Mouse (Mus musculus): Measurements from ENCODE around the gene Hmg20b.
A peak's percentile ranks its signal among the peaks of the same experiment; 100 is the strongest.

The Hmg20b gene

GRCm38 (mm10) chr10:81349961-81350350 lies 324 bp downstream of the Hmg20b start:
- DNase-seq = no peak

- no peak for DNase-seq
Measured at GRCm38 (mm10) chr10:81349146-81349545, 1.1 kb downstream of the Hmg20b start.

- peak; percentile 69 for DNase-seq
Measured at GRCm38 (mm10) chr10:81346453-81347067, 3.7 kb downstream of the Hmg20b start.

- no peak for DNase-seq
Measured at GRCm38 (mm10) chr10:81345162-81345534, 5.1 kb downstream of the Hmg20b start.

GRCm38 (mm10) chr10:81344421-81345161 lies 5.7 kb downstream of the Hmg20b start:
- no peak for DNase-seq

GRCm38 (mm10) chr10:81342686-81343505 lies 7.4 kb downstream of the Hmg20b start, which contains the start of gene Gipc3:
TSS of gene Gipc3 (minus strand) at chr10:81343266.
- DNase-seq = no peak

GRCm38 (mm10) chr10:81341333-81341949 lies 8.8 kb downstream of the Hmg20b start:
- peak; percentile 70 for DNase-seq

GRCm38 (mm10) chr10:81340551-81341332 lies 9.5 kb downstream of the Hmg20b start:
- no peak for DNase-seq

- no peak for DNase-seq
Measured at GRCm38 (mm10) chr10:81336558-81336957, 13.7 kb downstream of the Hmg20b start.

GRCm38 (mm10) chr10:81335393-81336340 lies 14.6 kb downstream of the Hmg20b start:
- no peak for DNase-seq

GRCm38 (mm10) chr10:81334324-81334723 lies 16.0 kb downstream of the Hmg20b start:
- DNase-seq = no peak

GRCm38 (mm10) chr10:81332277-81332676 lies 18.0 kb downstream of the Hmg20b start:
- no peak for DNase-seq

- DNase-seq = no peak
Measured at GRCm38 (mm10) chr10:81330007-81330406, 20.3 kb downstream of the Hmg20b start.

GRCm38 (mm10) chr10:81329194-81329975 lies 20.9 kb downstream of the Hmg20b start:
- no peak for DNase-seq

- no peak for DNase-seq
Measured at GRCm38 (mm10) chr10:81328386-81328785, 21.9 kb downstream of the Hmg20b start, which contains the start of gene Tbxa2r. TSS of gene Tbxa2r (plus strand) at chr10:81328731.

- DNase-seq = no peak
Measured at GRCm38 (mm10) chr10:81327959-81328358, 22.3 kb downstream of the Hmg20b start.

GRCm38 (mm10) chr10:81326858-81327257 lies 23.4 kb downstream of the Hmg20b start:
- no peak for DNase-seq

GRCm38 (mm10) chr10:81325781-81326180 lies 24.5 kb downstream of the Hmg20b start:
- DNase-seq = no peak

GRCm38 (mm10) chr10:81325176-81325575 lies 25.1 kb downstream of the Hmg20b start:
- no peak for DNase-seq

Measured in right cerebral cortex, postnatal 4 days (tissue).